Mouse (Mus musculus) hindbrain, embryonic 10.5 days (tissue): ENCODE data around the gene Psmc3ip. TPM values are rescaled to one million over a fixed set of nuclear protein-coding genes. Genes with fewer than 3 reads are reported as not detected.

Experiments used
- DNase-seq: peaks from one replicate; pipeline ENCODE4 v3.0.0-alpha.2; 2017; ENCODE audit warnings: low spot score
- H3K27ac ChIP-seq: fragments of 300-500 bp; sonication (generic); 2 replicates; pipeline ENCODE4 v1.5.1; 2016; ENCODE audit warnings: mild to moderate bottlenecking, moderate library complexity
- H3K27me3 ChIP-seq: fragments of 300-500 bp; sonication (generic); 2 replicates; pipeline ENCODE4 v1.6.1; 2016; ENCODE audit warnings: mild to moderate bottlenecking; ENCODE audit not compliant: poor library complexity, insufficient read depth, severe bottlenecking
- H3K36me3 ChIP-seq: fragments of 300-500 bp; sonication (generic); 2 replicates; pipeline ENCODE4 v1.6.1; 2016; ENCODE audit warnings: mild to moderate bottlenecking, moderate library complexity
- H3K4me1 ChIP-seq: fragments of 300-500 bp; sonication (generic); replicated peaks from 2 replicates; pipeline ENCODE4 v1.6.1; 2016; ENCODE audit warnings: mild to moderate bottlenecking
- H3K4me3 ChIP-seq: fragments of 300-500 bp; sonication (generic); 2 replicates; pipeline ENCODE4 v1.5.1; 2016; ENCODE audit warnings: mild to moderate bottlenecking, moderate library complexity
- H3K9me3 ChIP-seq: fragments of 300-500 bp; sonication (generic); 2 replicates; pipeline ENCODE4 v1.6.1; 2016; ENCODE audit warnings: mild to moderate bottlenecking, moderate library complexity
- WGBS: fragments of 180-500 bp; shearing (Covaris S2); methylation state at CpG from one replicate; pipeline ENCODE4 v1.1.7; 2016; 5-methylcytosine and 5-hydroxymethylcytosine counted together
- polyA plus RNA-seq: library from polyadenylated mRNA; unstranded; fragments of >200 nt; fragmentation: Nextera tagmentation; extraction: Ambion mirVana; gene quantifications from 2 replicates; pipeline ENCODE4 v1.2.1, GENCODE M21; 2016

Gene Psmc3ip
- polyA plus RNA-seq, 1 experiment from 2014 or later = 59.7 TPM

DNA sequence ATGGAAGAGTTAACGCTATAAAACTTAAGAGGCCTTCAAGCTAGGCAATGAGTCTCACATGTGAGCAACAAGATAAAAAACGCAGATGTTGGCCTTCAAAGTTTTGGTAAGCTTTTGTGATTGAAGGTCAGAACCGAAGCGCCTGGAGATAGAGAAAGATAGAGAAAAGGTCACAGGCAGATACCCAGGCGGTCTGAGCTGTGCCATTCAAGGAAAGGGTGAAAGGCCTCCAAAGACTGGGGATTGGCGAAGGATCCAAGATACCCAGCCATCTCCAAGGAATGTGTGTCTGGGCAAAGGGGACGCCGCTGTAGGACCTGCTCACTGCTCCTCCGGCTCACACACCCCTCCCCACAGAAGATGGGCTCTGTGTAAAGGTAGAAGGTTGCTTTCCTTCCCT lies 30.2 kb downstream of the Psmc3ip start:
- Histone ChIP-seq H3K4me1 (peaks cover 41% of the 10 kb centered on the region), H3K9me3 (no peaks in the 10 kb centered on the region), H3K4me3 (no peak overlapping the region), H3K27ac (no peak overlapping the region), H3K27me3 (peaks cover 9% of the 10 kb centered on the region; the same call in 1 of the 2 replicates), H3K36me3 (peaks cover 40% of the 10 kb centered on the region)
- no peak for DNase-seq
- 92% methylated on average over 9 of the region's 9 CpGs for WGBS

DNA sequence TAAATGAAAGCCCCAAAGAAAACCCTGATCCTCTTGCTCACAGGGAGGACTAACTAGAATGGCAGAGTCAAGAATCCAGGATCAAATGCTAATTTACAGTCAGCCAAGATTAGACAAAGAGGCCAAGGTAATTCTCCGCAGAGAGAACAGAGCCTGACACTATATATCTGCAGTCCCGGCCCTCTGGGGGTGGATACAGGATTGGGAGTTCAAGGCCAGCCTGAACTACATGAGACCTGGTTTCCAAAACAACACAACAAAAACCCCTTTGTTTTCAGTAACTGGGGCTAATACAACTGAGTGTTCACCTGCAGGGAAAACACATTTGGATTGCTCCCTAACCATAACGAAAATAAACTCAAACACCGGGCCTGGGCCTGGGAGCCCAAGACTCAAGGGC lies 30.8 kb downstream of the Psmc3ip start:
- Histone ChIP-seq H3K4me3 (no peak overlapping the region), H3K36me3 (peaks cover 45% of the 10 kb centered on the region), H3K27me3 (peaks cover 9% of the 10 kb centered on the region; the same call in 1 of the 2 replicates), H3K27ac (peak overlapping the region; percentile 68; the same call in 1 of the 2 replicates), H3K9me3 (no peaks in the 10 kb centered on the region), H3K4me1 (peaks cover 43% of the 10 kb centered on the region)
- 87% methylated on average over 4 of the region's 4 CpGs for WGBS
- DNase-seq = no peak

DNA sequence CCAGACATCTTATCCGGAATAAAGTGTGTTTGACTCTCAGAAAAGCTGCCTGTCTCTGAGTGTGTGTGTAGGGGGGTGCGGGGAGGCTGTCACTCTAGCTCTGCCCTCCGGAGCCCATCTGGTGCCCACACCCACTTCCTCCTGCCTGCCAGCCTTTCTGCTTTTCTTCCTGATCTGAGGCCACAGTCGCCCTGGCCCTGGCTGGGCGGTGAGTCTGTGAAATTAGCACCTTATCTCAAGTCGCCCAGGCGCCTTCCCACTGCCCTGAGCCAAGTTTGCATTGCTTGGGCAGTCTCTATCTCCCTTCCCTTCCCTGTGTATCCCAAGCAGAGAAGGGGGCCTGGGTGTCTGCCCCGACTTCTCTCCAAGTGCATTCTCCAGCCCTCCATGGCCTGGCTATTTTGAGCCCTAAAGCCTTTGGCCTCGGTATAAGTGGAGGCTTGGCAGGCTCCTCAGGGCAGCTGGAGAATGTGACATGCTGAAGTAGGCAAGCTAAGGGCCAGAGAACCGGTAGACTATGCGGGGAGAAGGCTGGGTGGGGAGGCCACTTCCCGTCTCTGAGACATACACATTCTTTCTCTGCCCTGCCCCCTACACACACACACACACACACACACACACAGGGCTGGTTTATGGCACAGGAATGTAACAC lies 31.4 kb downstream of the Psmc3ip start:
- Histone ChIP-seq H3K9me3 (no peaks in the 10 kb centered on the region), H3K4me1 (peaks cover 39% of the 10 kb centered on the region), H3K27me3 (peaks cover 8% of the 10 kb centered on the region; the same call in 1 of the 2 replicates), H3K4me3 (no peak overlapping the region), H3K27ac (peak overlapping the region; percentile 68), H3K36me3 (peaks cover 52% of the 10 kb centered on the region)
- 71% methylated on average over 12 of the region's 12 CpGs for WGBS
- DNase-seq = peak; percentile 27

DNA sequence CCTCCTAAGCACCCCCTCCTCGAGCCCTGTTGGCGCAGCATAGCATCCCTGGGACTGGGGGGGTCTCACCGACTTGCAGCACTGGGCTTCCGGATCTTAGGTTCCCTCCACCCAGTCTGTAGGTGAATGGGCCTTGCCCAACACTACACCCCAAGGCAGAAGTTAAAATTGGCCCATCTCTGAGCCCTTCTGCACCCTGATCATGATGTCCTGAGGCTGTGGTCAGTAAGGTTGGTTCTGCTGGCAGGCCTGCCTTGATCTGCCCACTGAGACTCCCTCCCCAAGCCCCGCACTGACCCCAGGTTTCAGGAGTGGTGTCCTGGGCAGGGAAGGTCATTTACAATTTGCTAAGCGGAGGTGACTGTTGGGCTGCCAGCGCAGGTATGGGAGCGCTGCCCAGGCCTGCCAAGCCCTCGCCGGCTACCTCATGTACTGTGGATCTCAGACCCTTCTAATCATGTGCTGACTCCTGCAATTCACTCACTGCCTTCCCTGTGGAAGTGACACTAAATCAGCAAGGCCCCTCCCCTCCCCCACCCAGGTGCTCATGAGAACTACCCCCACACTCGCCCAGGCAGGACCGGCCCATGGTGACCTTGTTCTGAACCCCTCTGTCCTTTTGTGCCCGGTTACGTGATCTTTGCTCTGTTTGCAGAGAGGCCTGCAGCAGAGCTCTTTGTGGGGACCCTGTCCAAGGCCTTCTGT lies 32.1 kb downstream of the Psmc3ip start:
- no peaks in the 10 kb centered on the region for H3K9me3 ChIP-seq
- H3K27me3 ChIP-seq = peaks cover 1% of the 10 kb centered on the region; the same call in 1 of the 2 replicates
- peaks cover 57% of the 10 kb centered on the region for H3K36me3 ChIP-seq
- 79% methylated on average over 14 of the region's 14 CpGs for whole genome bisulfite sequencing
- no peak overlapping the region for H3K4me3 ChIP-seq
- peaks cover 44% of the 10 kb centered on the region for H3K4me1 ChIP-seq
- peak overlapping the region; percentile 68 for H3K27ac ChIP-seq
- DNase-seq = no peak

DNA sequence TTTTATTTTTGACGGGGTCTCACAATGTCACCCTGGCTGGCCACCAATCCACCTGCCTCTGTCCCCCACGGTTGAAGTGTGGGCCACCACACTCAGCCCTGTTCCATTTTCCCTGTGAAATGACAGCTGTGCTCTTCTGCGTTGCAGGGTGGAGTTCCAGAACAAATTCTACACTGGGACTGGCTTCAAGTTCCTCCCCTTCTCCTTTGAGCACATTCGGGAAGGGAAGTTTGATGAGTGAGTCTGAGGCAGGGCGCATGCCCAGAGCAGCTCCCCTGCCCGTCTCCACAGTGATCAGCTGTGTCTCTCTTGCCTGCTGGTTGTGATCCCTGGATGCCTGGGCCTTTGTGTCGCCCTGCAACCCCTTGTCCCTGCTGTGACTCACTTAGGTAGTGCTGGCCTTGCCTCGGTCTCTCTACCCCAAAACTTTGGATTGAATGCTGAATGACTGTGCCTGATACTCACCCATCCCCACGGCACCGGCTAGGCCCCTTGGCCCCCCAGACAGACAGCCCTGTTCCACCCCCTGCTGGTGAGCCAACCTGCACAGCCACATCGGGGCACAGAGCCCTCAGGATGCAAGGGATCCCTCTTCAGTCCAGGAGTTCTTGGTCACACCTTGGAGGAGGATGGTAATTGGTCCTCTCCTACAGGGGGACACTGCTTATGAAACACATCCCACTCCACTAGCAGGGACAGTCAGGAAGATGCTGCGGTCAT lies 32.9 kb downstream of the Psmc3ip start:
- Histone ChIP-seq H3K4me1 (peaks cover 44% of the 10 kb centered on the region), H3K9me3 (no peaks in the 10 kb centered on the region), H3K4me3 (no peak overlapping the region), H3K27me3 (no peaks in the 10 kb centered on the region), H3K36me3 (peaks cover 65% of the 10 kb centered on the region), H3K27ac (peak overlapping the region; percentile 59; the same call in 1 of the 2 replicates)
- DNase-seq = no peak
- WGBS = 76% methylated on average over 12 of the region's 12 CpGs

DNA sequence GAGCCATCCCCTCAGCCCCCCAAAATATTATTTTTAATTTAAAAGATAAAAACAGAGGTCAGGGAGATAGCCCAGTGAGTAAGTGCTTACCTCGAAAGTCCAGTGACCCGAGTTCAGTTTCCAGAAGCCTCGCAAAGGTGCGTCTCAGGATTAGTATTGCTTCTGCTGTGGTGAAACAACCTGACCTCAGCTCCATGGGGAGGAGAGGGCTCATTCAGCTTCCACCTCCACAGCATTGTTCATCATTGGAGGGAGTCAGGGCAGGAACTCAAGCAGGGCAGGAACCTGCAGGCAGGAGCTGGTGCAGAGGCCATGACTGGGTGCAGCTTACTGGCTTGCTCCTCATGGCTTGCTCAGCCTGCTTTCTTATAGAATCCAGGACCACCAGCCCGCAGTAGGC lies 34.2 kb downstream of the Psmc3ip start:
- H3K4me3 ChIP-seq = no peak overlapping the region
- peaks cover 78% of the 10 kb centered on the region for H3K36me3 ChIP-seq
- no peaks in the 10 kb centered on the region for H3K9me3 ChIP-seq
- no peak overlapping the region for H3K27ac ChIP-seq
- H3K4me1 ChIP-seq = peaks cover 33% of the 10 kb centered on the region
- no peaks in the 10 kb centered on the region for H3K27me3 ChIP-seq
- DNase-seq = no peak
- WGBS = 91% methylated on average over 5 of the region's 5 CpGs

DNA sequence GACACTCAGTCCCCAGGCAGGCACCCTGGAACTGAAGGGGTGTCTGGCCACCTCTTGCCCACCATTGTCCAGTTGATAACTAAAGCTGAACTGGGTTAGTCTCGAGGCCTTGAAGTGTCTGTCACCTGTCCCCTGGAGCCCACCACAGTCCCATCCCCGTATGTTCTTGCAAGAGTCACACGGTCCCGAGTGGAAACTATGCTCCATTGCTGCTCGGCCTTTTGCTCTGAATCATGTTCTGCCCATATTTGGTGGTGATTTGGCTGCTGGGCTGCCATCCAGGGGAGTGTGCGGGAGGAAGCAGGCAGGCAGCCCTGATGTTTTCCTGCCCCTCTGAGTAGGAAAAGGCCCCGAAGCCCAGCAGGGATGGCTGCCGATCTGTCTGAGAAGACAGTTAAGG lies 35.1 kb downstream of the Psmc3ip start:
- Histone ChIP-seq H3K27ac (peak overlapping the region; percentile 59; the same call in 1 of the 2 replicates), H3K36me3 (peaks cover 87% of the 10 kb centered on the region), H3K27me3 (no peaks in the 10 kb centered on the region), H3K4me3 (no peak overlapping the region), H3K9me3 (no peaks in the 10 kb centered on the region), H3K4me1 (peaks cover 33% of the 10 kb centered on the region)
- WGBS = 73% methylated on average over 8 of the region's 8 CpGs
- DNase-seq = no peak

DNA sequence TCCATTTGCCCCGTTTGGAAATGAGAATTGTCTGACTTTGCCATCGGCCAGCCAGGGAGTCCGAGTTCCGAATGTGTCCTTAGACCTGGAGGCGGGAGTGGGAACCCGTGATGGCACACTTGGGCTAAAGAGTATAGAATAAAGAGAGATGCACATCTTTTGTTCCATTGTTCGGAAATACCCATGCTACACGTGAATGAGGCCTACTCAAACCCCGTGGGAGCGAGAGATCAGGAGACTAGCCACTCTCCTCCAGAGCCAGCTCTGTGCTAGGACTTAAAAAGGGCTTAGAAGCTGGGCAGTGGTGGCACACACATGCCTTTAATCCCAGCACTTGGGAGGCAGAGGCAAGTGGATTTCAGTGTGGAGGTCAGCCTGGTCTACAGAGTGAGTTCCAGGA lies 35.8 kb downstream of the Psmc3ip start:
- H3K36me3 ChIP-seq = peaks cover 94% of the 10 kb centered on the region
- H3K27me3 ChIP-seq = no peaks in the 10 kb centered on the region
- no peak overlapping the region for H3K4me3 ChIP-seq
- no peaks in the 10 kb centered on the region for H3K9me3 ChIP-seq
- H3K27ac ChIP-seq = 0 out of 2 replicates have a peak overlapping the region, but pooled peaks have one; percentile 59
- WGBS = 80% methylated on average over 10 of the region's 10 CpGs
- DNase-seq = no peak
- H3K4me1 ChIP-seq = peaks cover 33% of the 10 kb centered on the region

DNA sequence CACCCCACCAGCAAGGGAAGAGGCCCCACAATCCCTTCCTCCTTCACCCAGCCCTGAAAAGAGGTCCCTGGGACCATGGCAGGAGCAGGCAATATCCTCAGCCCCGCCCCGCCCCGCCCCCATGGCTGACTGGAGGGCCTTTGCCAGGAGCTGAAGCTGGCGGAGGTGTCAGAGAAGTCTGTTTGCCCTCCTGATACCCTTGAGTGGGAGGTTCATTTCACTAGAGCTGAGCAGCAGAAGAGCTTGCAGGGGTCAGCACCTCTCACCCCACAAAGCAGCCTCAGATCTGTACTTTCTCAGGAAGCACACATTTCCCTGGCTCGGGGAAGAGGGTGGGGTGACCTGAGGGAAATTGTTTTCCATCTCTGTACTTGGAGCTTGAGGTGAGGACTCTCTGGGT lies 36.5 kb downstream of the Psmc3ip start:
- no peak overlapping the region for H3K27ac ChIP-seq
- H3K9me3 ChIP-seq = no peaks in the 10 kb centered on the region
- peaks cover 97% of the 10 kb centered on the region for H3K36me3 ChIP-seq
- DNase-seq = no peak
- no peaks in the 10 kb centered on the region for H3K27me3 ChIP-seq
- H3K4me3 ChIP-seq = no peak overlapping the region
- peaks cover 28% of the 10 kb centered on the region for H3K4me1 ChIP-seq
- 74% methylated on average over 5 of the region's 5 CpGs for WGBS

DNA sequence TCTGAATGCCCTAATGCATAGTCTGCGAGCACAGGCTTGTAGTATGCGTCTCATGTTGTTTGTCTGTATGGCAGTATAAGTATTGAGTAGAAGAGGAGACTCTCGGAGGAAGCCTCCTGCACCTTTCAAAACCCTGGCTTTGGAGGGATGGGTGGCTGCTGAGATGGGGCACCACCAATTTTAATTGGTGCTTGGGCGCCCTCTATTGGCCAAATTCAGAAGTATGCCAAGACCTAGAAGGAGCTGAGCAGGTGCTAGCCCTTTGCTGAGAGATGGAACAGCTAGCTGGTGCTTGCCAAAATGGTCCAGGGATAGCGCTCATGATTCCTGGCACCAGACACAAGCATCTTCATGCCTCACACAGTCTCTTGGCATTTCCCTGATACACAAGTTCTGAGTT lies 37.4 kb downstream of the Psmc3ip start:
- WGBS = 34% methylated on average over 5 of the region's 5 CpGs
- Histone ChIP-seq H3K36me3 (peaks cover 97% of the 10 kb centered on the region), H3K27me3 (no peaks in the 10 kb centered on the region), H3K4me1 (peaks cover 20% of the 10 kb centered on the region; the same call in 1 of the 2 replicates), H3K9me3 (no peaks in the 10 kb centered on the region), H3K4me3 (no peak overlapping the region), H3K27ac (no peak overlapping the region)
- peak; percentile 82 for DNase-seq

DNA sequence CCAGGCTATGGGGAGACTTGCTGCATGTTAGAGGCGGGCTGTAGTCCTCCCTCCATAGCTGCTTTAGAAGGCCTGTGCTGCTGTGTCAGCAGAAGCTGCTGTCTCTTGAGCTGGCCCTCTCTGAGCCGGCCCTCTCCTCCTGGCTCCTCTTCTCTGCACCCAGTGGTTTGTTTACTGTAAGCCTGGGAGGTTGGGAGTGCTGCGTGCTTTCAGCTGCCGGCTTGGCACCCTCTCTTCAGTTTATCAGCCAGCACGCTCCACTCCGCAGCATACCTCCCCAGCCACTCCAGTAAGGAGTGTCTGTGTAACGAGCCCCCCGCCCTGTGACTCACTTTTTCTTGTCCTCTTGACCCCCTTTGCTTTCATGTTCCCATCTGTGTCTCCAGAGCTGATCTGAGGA lies 38.4 kb downstream of the Psmc3ip start:
- H3K36me3 ChIP-seq = peaks cover 98% of the 10 kb centered on the region

DNA sequence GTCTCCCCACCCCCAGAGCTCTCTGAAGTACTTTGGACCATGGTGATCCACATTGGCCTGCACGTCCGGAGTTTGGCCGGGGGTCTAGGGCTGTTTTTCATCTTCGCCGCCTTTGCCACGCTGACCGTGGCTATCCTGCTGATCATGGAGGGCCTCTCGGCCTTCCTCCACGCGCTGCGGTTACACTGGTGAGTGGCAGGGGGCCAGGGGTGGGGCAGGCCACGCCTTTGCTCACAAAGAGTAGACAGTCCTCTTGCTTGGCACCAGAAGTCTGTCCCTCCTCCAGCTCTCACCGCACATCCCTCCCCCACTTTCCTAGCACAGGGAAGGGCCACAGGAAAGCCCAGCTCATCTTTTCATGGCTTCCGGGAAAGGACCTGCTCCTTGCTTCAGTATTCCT lies 39.8 kb downstream of the Psmc3ip start:
- no peak overlapping the region for H3K27ac ChIP-seq
- H3K9me3 ChIP-seq = no peaks in the 10 kb centered on the region
- no peak overlapping the region for H3K4me3 ChIP-seq
- H3K27me3 ChIP-seq = no peaks in the 10 kb centered on the region
- H3K4me1 ChIP-seq = 0 out of 2 replicates have a peak, but pooled peaks cover 10% of the 10 kb centered on the region
- WGBS = 83% methylated on average over 14 of the region's 14 CpGs
- DNase-seq = no peak
- H3K36me3 ChIP-seq = peaks cover 99% of the 10 kb centered on the region

More for the DNA sequence above, 38.4 kb downstream of the Psmc3ip start:
- DNase-seq = no peak
- Histone ChIP-seq H3K4me1 (0 out of 2 replicates have a peak, but pooled peaks cover 13% of the 10 kb centered on the region), H3K9me3 (no peaks in the 10 kb centered on the region), H3K27me3 (no peaks in the 10 kb centered on the region), H3K4me3 (no peak overlapping the region), H3K27ac (no peak overlapping the region)
- WGBS = 57% methylated on average over 8 of the region's 8 CpGs

DNA sequence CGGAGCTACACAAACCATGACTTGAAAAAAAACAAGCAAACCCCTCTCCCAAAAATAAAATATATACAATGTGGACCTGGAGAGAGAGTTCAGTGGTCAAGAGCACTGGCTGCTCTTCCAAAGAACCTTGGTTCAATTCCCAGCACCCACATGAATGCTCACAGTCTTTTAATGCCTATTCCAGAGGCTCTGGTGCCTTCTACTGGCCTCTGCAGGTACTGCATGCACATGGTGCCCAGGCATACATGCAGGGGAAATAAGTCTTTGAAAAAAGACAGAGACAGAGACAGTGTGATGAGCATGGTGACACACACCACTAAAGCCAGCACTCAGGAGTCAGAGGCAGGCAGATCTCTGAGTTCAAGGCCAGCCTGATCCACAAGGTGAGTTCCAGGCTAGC lies 41.3 kb downstream of the Psmc3ip start:
- no peak overlapping the region for H3K27ac ChIP-seq
- 97% methylated on average over 1 of the region's 1 CpGs for WGBS
- H3K9me3 ChIP-seq = no peaks in the 10 kb centered on the region
- H3K4me1 ChIP-seq = 0 out of 2 replicates have a peak, but pooled peaks cover 5% of the 10 kb centered on the region
- no peak for DNase-seq
- H3K4me3 ChIP-seq = no peak overlapping the region
- H3K36me3 ChIP-seq = peaks cover 98% of the 10 kb centered on the region
- H3K27me3 ChIP-seq = no peaks in the 10 kb centered on the region
